Mouse (Mus musculus) CD8-positive naive resting alpha-beta T cell, adult 2 months (primary cell): Measurements from ENCODE around the gene Adra1b.

ENCODE experiments used
- DNase-seq, 2 experiments: peaks; one replicate each; pipeline ENCODE4 v3.0.0; 2022; ENCODE audit warnings: low read depth in 2 of 2, low spot score in 2 of 2

Gene Adra1b

DNA sequence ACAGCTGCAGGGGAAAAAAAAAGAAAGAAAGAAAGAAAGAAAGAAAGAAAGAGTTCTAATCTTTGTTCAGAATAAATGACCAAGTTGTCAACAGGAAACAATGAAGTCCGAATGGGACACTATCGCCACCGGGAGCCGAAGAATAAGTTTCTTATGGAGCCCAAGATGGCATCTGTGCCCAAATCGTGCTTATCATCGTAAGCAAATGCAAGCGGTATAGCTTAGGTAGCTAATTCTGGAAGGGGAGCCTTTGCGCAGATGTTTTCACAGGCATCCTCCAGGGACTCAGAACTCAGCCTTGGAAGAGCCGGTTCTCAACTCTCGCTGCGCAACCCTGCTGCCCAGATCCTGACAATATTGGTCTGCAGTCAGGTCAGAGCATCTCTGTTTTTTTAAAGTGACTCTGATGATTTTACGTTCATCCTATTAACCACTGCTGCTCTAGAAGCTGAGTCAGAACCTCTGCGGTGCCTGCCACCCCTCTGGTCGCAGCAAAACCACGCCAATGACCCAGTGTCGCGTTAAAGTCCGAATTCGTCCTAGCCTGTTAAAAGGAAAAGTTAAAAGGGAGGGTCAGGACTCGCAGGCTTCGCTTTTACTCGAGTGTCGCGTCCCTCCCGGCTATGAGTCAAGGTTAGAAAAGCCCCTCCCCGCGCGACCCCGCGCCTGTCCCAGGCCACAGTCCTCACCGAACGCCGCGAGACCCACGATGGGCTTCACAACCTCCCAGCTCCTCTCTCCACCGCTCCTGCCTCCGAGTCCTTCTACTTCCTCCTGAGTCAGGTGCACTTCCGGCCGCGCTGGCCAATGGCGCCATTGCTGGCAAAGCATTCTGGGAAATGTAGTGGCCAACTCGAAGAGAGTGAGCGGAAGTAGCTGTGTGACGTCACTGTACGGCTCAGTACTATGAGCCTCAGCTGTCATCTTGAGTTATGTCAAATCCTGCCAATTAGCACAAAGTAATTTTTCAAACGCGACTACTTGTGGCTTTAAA is 153.5 kb downstream of the Adra1b start, which contains the start of gene Ttc1:
Ttc1 (minus strand) TSS at position 776 of the 994 bp plus-strand sequence.
- peak; percentile 92 to 94 for DNase-seq

GRCm38 (mm10) chr11:43728737-43729301 is 172.2 kb downstream of the Adra1b start:
- DNase-seq = no peak

DNA sequence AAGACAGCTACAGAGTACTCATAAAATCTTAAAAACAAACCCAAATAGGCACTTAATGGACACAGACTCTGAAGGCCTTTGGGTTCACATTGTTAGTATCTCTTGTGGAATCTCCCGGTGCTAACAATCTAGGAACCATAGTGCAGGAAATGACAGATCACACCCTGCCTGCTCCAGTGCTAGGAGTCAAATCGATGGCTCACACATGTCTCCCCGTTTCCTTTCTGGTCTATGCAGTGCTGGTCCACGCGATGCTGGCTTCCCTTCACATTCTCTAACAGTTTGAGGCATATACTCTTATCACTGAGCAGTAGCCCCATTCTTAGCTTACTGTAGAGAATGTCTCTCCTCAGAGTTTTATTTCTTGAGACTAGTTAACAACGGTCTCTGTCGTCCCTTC is 173.2 kb downstream of the Adra1b start:
- DNase-seq = no peak
